Mouse (Mus musculus): Measurements from ENCODE around the gene Gm17428. TPM values are rescaled to one million over a fixed set of nuclear protein-coding genes. Genes with fewer than 3 reads are reported as not detected.
"Not testable (repeated sequence)": the region's sequence is repeated elsewhere in the genome, so short reads cannot be mapped to it uniquely, and the experiment has no call there.

Gene Gm17428
- polyA plus RNA-seq, 1 experiment from 2014 or later: not detected

DNA sequence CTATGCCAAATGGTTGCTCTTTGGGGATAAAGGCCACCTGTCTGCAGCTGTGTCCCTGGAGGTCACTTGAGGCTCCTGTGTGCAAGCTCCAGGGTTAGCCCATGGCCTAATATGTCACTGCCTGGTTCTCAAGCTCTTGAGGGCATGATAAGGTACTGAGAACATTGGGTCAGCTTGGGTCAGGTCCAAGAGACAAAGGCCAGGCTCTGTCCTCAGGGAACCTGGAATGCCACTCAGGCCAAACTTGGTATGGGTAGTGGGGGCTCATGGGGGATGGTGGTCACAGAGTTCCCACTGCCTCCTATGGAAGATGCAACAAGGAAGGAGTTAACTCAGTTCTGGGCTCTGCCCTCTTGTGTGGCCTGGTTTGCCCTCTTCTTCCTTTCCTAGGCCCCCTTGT lies 8.4 kb upstream of the Gm17428 start:
- no peaks in the 10 kb centered on the region for H3K4me1 ChIP-seq (ENCODE audit: control insufficient read depth, insufficient read depth, low read length)
- H3K4me3 ChIP-seq (replicated peaks; ENCODE audit: low read length): no peak overlapping the region
- no peaks in the 10 kb centered on the region for H3K36me3 ChIP-seq (ENCODE audit: control insufficient read depth, insufficient read depth, low read length)
- ATAC-seq (ENCODE audit: insufficient read depth, low FRiP score): no peak
- no peak overlapping the region for H3K27ac ChIP-seq (ENCODE audit: low read length)
- H3K4me2 ChIP-seq (ENCODE audit: low read depth, low read length): no peak overlapping the region
- no peak overlapping the region for H3K9ac ChIP-seq (ENCODE audit: low read length)
- H3K9me3 ChIP-seq (replicated peaks; ENCODE audit: control insufficient read depth, low read length): no peaks in the 10 kb centered on the region
- H3K27me3 ChIP-seq (ENCODE audit: control insufficient read depth, insufficient read depth, low read length): no peaks in the 10 kb centered on the region

DNA sequence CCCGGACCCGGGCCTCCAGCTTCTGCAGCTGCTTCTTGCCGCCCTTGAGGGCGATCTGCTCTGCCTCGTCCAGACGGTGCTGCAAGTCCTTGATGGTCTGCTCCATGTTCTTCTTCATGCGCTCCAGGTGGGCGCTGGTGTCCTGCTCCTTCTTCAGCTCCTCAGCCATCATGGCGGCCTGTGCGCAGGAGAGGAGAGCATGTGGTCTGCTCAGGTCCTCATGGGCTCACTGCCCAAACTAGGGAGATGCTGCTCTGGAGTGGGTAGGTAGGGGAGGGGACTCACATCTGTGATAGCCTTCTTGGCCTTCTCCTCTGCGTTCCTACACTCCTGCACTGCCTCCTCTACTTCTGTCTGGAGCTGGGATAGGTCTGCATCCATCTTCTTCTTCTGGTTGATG lies 3.9 kb upstream of the Gm17428 start:
- not testable (repeated sequence) for H3K4me3 ChIP-seq (replicated peaks; ENCODE audit: low read length); H3K27me3 ChIP-seq (ENCODE audit: control insufficient read depth, insufficient read depth, low read length); ATAC-seq (ENCODE audit: insufficient read depth, low FRiP score); H3K9me3 ChIP-seq (replicated peaks; ENCODE audit: control insufficient read depth, low read length); H3K27ac ChIP-seq (ENCODE audit: low read length); H3K36me3 ChIP-seq (ENCODE audit: control insufficient read depth, insufficient read depth, low read length); H3K4me2 ChIP-seq (ENCODE audit: low read depth, low read length); H3K9ac ChIP-seq (ENCODE audit: low read length); H3K4me1 ChIP-seq (ENCODE audit: control insufficient read depth, insufficient read depth, low read length)
- WGBS: 86% methylated on average over 8 of the region's 11 CpGs

DNA sequence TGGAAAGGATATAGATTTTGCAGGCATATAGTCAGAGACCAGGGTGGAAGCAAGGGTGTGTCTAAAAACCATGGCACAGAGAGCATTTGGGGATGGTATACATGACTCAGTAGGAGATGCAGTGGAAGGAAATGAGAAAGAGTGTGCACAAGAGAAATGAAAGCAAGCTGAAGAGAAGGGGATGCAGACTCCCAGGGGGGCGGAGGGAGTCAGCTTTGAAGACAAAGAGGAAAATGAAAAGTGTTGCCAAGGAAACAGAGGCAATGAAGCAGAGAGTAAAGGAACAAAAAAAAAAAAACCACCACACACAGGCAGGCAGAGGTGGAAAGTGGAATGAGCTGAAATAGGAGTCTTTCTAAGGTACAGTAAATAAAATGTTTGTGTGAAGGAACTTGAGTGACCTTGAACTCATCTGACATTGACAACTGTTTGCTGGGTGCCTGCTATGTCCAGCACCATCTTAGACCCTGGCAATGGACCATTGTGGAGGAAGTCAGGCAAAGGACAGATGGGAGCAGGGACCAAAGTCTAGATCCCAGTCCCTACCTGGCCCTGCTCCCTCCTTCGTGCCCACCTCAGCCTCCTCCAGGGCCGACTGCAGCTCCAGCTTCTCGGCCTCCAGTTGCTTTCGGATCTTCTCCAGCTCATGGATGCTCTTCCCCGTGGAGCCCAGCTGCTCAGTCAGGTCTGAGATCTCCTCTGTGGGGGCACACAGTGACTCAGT lies 2.5 kb upstream of the Gm17428 start:
- no peak for ATAC-seq (ENCODE audit: insufficient read depth, low FRiP score)
- no peak overlapping the region for H3K27ac ChIP-seq (ENCODE audit: low read length)
- no peak overlapping the region for H3K4me2 ChIP-seq (ENCODE audit: low read depth, low read length)
- no peaks in the 10 kb centered on the region for H3K4me1 ChIP-seq (ENCODE audit: control insufficient read depth, insufficient read depth, low read length)
- no peaks in the 10 kb centered on the region for H3K27me3 ChIP-seq (ENCODE audit: control insufficient read depth, insufficient read depth, low read length)
- H3K9ac ChIP-seq (ENCODE audit: low read length): no peak overlapping the region
- no peaks in the 10 kb centered on the region for H3K9me3 ChIP-seq (replicated peaks; ENCODE audit: control insufficient read depth, low read length)
- WGBS: 78% methylated on average over 6 of the region's 6 CpGs
- H3K36me3 ChIP-seq (ENCODE audit: control insufficient read depth, insufficient read depth, low read length): no peaks in the 10 kb centered on the region
- no peak overlapping the region for H3K4me3 ChIP-seq (replicated peaks; ENCODE audit: low read length)

DNA sequence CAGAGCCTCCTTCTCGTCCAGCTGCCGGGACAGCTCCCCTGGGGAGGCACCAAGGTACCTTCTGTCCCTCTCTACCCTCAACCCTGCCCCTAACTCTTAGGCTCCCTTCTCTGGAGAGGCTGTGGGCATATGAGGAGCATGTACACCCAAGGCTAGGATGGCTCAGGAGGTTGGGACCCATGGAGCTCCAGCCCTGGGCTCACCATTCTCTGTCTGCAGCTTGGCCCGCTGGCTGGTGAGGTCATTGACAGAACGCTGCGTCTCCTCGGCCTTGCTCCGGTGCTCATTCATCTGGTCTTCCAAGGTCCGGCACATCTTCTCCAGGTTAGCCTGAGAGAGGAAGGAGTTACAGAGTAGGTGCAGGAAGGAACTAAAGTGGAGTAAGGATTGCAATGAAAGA lies 1.9 kb downstream of the Gm17428 start:
- Histone ChIP-seq H3K4me3 (replicated peaks; ENCODE audit: low read length) (no peak overlapping the region), H3K4me2 (ENCODE audit: low read depth, low read length) (no peak overlapping the region)
- WGBS: 77% methylated on average over 8 of the region's 8 CpGs

DNA sequence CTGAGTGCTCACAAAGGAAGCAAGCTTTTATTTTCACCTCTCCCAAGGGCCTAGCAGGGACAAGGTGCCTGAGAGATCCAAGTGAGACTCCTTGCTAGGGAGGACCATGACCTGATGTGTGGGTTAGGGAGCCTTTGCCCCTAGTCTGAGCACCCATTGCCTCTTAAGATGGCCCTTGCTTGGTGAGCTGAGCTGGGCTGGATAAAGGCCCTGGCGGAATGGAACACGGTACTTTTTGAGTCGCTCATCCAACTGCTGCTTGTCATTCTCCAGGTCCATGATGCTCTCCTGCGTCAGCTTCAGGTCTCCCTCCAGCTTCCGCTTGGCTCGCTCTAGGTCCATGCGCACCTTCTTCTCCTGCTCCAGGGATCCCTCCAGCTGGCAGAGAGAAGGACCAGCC lies 5.2 kb downstream of the Gm17428 start:
- Histone ChIP-seq H3K27ac (ENCODE audit: low read length) (no peak overlapping the region), H3K36me3 (ENCODE audit: control insufficient read depth, insufficient read depth, low read length) (no peaks in the 10 kb centered on the region), H3K9ac (ENCODE audit: low read length) (no peak overlapping the region), H3K4me1 (ENCODE audit: control insufficient read depth, insufficient read depth, low read length) (no peaks in the 10 kb centered on the region), H3K4me3 (replicated peaks; ENCODE audit: low read length) (no peak overlapping the region), H3K9me3 (replicated peaks; ENCODE audit: control insufficient read depth, low read length) (no peaks in the 10 kb centered on the region), H3K27me3 (ENCODE audit: control insufficient read depth, insufficient read depth, low read length) (no peaks in the 10 kb centered on the region), H3K4me2 (ENCODE audit: low read depth, low read length) (no peak overlapping the region)
- ATAC-seq (ENCODE audit: insufficient read depth, low FRiP score): no peak
- WGBS: 91% methylated on average over 7 of the region's 7 CpGs

More for the DNA sequence above, 1.9 kb downstream of the Gm17428 start:
- H3K9me3 ChIP-seq (replicated peaks; ENCODE audit: control insufficient read depth, low read length): no peaks in the 10 kb centered on the region
- H3K27me3 ChIP-seq (ENCODE audit: control insufficient read depth, insufficient read depth, low read length): no peaks in the 10 kb centered on the region
- ATAC-seq (ENCODE audit: insufficient read depth, low FRiP score): no peak
- no peaks in the 10 kb centered on the region for H3K4me1 ChIP-seq (ENCODE audit: control insufficient read depth, insufficient read depth, low read length)
- H3K27ac ChIP-seq (ENCODE audit: low read length): no peak overlapping the region
- H3K36me3 ChIP-seq (ENCODE audit: control insufficient read depth, insufficient read depth, low read length): no peaks in the 10 kb centered on the region
- no peak overlapping the region for H3K9ac ChIP-seq (ENCODE audit: low read length)

DNA sequence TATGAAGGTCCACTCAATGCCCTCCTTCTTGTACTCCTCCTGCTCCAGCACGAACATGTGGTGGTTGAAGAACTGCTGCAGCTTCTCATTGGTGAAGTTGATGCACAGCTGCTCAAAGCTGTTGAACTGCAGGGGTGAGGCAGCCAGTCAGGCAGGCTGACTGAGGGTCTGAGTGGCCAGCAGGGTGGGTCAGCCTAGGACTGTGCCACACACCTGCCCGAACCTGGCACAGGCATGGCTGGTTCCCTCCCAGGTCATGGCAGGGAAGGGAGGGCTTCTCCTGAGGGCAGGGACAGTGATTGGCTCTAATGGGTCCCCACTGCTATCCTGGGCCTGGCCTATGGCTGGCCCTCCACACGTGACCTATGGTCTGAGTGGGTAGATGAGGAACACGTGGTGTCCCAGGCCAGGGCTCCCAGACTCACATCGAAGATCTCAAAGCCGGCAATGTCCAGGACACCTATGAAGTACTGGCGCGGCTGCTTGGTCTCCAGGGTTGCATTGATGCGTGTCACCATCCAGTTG lies 11.7 kb downstream of the Gm17428 start:
- not testable (repeated sequence) for H3K4me3 ChIP-seq (replicated peaks; ENCODE audit: low read length); ATAC-seq (ENCODE audit: insufficient read depth, low FRiP score); H3K4me1 ChIP-seq (ENCODE audit: control insufficient read depth, insufficient read depth, low read length); H3K9ac ChIP-seq (ENCODE audit: low read length); H3K9me3 ChIP-seq (replicated peaks; ENCODE audit: control insufficient read depth, low read length); H3K27ac ChIP-seq (ENCODE audit: low read length); H3K4me2 ChIP-seq (ENCODE audit: low read depth, low read length); H3K27me3 ChIP-seq (ENCODE audit: control insufficient read depth, insufficient read depth, low read length); H3K36me3 ChIP-seq (ENCODE audit: control insufficient read depth, insufficient read depth, low read length)
- 89% methylated on average over 9 of the region's 9 CpGs for WGBS

DNA sequence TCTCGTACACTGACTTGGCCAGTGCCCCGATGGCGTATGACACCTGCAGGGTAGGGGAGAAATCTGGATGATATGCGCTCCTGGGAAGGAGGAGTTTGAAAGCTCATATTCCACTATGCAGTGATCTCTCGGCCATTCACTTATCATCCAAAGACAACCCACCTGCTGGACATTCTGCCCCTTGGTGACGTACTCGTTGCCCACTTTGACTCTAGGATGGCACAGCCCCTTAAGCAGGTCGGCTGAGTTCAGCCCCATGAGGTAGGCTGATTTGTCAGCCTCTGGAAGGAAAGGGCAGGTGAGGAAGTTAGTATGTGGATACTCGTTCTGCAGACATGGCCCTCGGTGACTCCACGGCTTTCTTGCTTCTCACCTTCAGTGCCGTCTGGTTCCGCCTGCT lies 12.1 kb downstream of the Gm17428 start:
- no peak overlapping the region for H3K4me2 ChIP-seq (ENCODE audit: low read depth, low read length)
- H3K9ac ChIP-seq (ENCODE audit: low read length): no peak overlapping the region
- peaks cover 7% of the 10 kb centered on the region for H3K4me1 ChIP-seq (ENCODE audit: control insufficient read depth, insufficient read depth, low read length)
- H3K36me3 ChIP-seq (ENCODE audit: control insufficient read depth, insufficient read depth, low read length): no peaks in the 10 kb centered on the region
- no peaks in the 10 kb centered on the region for H3K9me3 ChIP-seq (replicated peaks; ENCODE audit: control insufficient read depth, low read length)
- no peak for ATAC-seq (ENCODE audit: insufficient read depth, low FRiP score)
- H3K4me3 ChIP-seq (replicated peaks; ENCODE audit: low read length): no peak overlapping the region
- 87% methylated on average over 13 of the region's 13 CpGs for WGBS
- no peaks in the 10 kb centered on the region for H3K27me3 ChIP-seq (ENCODE audit: control insufficient read depth, insufficient read depth, low read length)
- no peak overlapping the region for H3K27ac ChIP-seq (ENCODE audit: low read length)

DNA sequence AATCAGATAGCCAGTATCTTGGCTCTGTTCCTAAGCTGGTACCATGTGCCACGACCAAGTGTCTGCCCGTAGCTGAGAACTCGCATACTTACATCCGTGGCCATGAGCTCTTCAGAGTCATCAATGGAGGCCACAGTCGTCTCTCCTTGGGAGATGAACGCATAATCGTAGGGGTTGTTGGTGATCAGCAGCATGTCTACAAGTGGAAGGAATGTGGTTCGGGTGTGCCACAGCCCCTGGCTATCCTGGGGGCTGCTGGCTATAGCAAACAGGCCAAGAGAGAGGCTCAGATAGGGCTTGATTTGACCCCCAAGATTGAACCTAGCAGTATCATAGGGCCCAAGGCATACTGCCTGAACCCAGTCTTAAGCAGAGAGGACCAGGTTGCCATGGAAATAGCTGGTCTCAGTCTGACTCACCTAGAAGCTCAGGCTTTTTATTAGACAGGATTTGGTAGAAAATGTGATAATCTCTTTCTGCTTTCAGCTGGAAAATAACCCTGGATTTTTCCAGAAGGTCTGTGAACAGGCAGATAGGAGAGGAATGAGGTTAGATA lies 13.2 kb downstream of the Gm17428 start:
- H3K27me3 ChIP-seq (ENCODE audit: control insufficient read depth, insufficient read depth, low read length): no peaks in the 10 kb centered on the region
- no peaks in the 10 kb centered on the region for H3K36me3 ChIP-seq (ENCODE audit: control insufficient read depth, insufficient read depth, low read length)
- no peak overlapping the region for H3K9ac ChIP-seq (ENCODE audit: low read length)
- no peaks in the 10 kb centered on the region for H3K9me3 ChIP-seq (replicated peaks; ENCODE audit: control insufficient read depth, low read length)
- H3K4me1 ChIP-seq (ENCODE audit: control insufficient read depth, insufficient read depth, low read length): peaks cover 17% of the 10 kb centered on the region
- H3K4me2 ChIP-seq (ENCODE audit: low read depth, low read length): no peak overlapping the region
- WGBS: 82% methylated on average over 8 of the region's 8 CpGs
- no peak for ATAC-seq (ENCODE audit: insufficient read depth, low FRiP score)
- H3K27ac ChIP-seq (ENCODE audit: low read length): no peak overlapping the region
- no peak overlapping the region for H3K4me3 ChIP-seq (replicated peaks; ENCODE audit: low read length)

DNA sequence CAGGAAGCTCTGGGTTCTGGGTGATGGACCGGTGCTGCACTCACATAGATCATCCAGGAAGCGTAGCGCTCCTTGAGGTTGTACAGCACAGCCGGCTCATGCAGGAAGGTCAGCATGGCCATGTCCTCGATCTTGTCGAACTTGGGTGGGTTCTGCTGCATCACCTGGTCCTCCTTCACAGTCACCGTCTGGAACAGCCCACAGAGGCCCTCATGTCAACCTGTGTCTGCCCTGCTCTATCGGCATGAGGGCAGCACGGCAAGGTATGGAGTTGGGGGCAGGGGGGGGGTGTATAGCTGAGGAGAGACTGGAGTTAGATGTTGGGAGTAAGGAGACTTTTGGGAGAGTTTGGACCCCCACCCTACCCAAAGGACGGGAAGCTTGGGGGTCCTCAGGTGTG lies 15.5 kb downstream of the Gm17428 start:
- WGBS: 87% methylated on average over 10 of the region's 10 CpGs
- H3K36me3 ChIP-seq (ENCODE audit: control insufficient read depth, insufficient read depth, low read length): no peaks in the 10 kb centered on the region
- no peak for ATAC-seq (ENCODE audit: insufficient read depth, low FRiP score)
- H3K9ac ChIP-seq (ENCODE audit: low read length): no peak overlapping the region
- H3K4me3 ChIP-seq (replicated peaks; ENCODE audit: low read length): no peak overlapping the region
- no peak overlapping the region for H3K27ac ChIP-seq (ENCODE audit: low read length)
- H3K4me2 ChIP-seq (ENCODE audit: low read depth, low read length): no peak overlapping the region
- H3K4me1 ChIP-seq (ENCODE audit: control insufficient read depth, insufficient read depth, low read length): peaks cover 23% of the 10 kb centered on the region
- H3K27me3 ChIP-seq (ENCODE audit: control insufficient read depth, insufficient read depth, low read length): no peaks in the 10 kb centered on the region
- no peaks in the 10 kb centered on the region for H3K9me3 ChIP-seq (replicated peaks; ENCODE audit: control insufficient read depth, low read length)

Measured in stomach, embryonic 16.5 days (tissue).